Mouse (Mus musculus): Measurements from ENCODE around the gene Tgfb2.
A peak's percentile ranks its signal among the peaks of the same experiment; 100 is the strongest.

Tgfb2 gene

GRCm38 (mm10) chr1:186702391-186703255 is 3.2 kb downstream of the Tgfb2 start:
- DNase-seq (ENCODE audit: low spot score) = peak; percentile 65

GRCm38 (mm10) chr1:186701206-186701905 is 4.4 kb downstream of the Tgfb2 start:
- DNase-seq (ENCODE audit: low spot score) = no peak

GRCm38 (mm10) chr1:186700496-186700895 is 5.3 kb downstream of the Tgfb2 start:
- DNase-seq (ENCODE audit: low spot score) = no peak

GRCm38 (mm10) chr1:186698583-186699338 is 7.0 kb downstream of the Tgfb2 start:
- DNase-seq (ENCODE audit: low spot score) = no peak

- DNase-seq (ENCODE audit: low spot score) = no peak
Observed at GRCm38 (mm10) chr1:186696231-186696630, 9.6 kb downstream of the Tgfb2 start.

- no peak for DNase-seq (ENCODE audit: low spot score)
Observed at GRCm38 (mm10) chr1:186695361-186695760, 10.4 kb downstream of the Tgfb2 start.

GRCm38 (mm10) chr1:186692370-186692769 is 13.4 kb downstream of the Tgfb2 start:
- no peak for DNase-seq (ENCODE audit: low spot score)

- no peak for DNase-seq (ENCODE audit: low spot score)
Observed at GRCm38 (mm10) chr1:186691708-186692107, 14.1 kb downstream of the Tgfb2 start.

- no peak for DNase-seq (ENCODE audit: low spot score)
Observed at GRCm38 (mm10) chr1:186684041-186684440, 21.7 kb downstream of the Tgfb2 start.

GRCm38 (mm10) chr1:186682606-186683005 is 23.2 kb downstream of the Tgfb2 start:
- peak; percentile 48 for DNase-seq (ENCODE audit: low spot score)

- DNase-seq (ENCODE audit: low spot score) = no peak
Observed at GRCm38 (mm10) chr1:186677614-186678013, 28.2 kb downstream of the Tgfb2 start.

GRCm38 (mm10) chr1:186676199-186676598 is 29.6 kb downstream of the Tgfb2 start:
- DNase-seq (ENCODE audit: low spot score) = no peak

- DNase-seq (ENCODE audit: low spot score) = no peak
Observed at GRCm38 (mm10) chr1:186675263-186675662, 30.5 kb downstream of the Tgfb2 start.

- DNase-seq (ENCODE audit: low spot score) = no peak
Observed at GRCm38 (mm10) chr1:186674621-186675020, 31.2 kb downstream of the Tgfb2 start.

- no peak for DNase-seq (ENCODE audit: low spot score)
Observed at GRCm38 (mm10) chr1:186673166-186673565, 32.6 kb downstream of the Tgfb2 start.

GRCm38 (mm10) chr1:186663412-186663811 is 42.4 kb downstream of the Tgfb2 start:
- DNase-seq (ENCODE audit: low spot score) = no peak

- no peak for DNase-seq (ENCODE audit: low spot score)
Observed at GRCm38 (mm10) chr1:186662996-186663395, 42.8 kb downstream of the Tgfb2 start.

GRCm38 (mm10) chr1:186661206-186661921 is 44.4 kb downstream of the Tgfb2 start:
- no peak for DNase-seq (ENCODE audit: low spot score)

GRCm38 (mm10) chr1:186658783-186659182 is 47.0 kb downstream of the Tgfb2 start:
- no peak for DNase-seq (ENCODE audit: low spot score)

GRCm38 (mm10) chr1:186657559-186658219 is 48.1 kb downstream of the Tgfb2 start:
- no peak for DNase-seq (ENCODE audit: low spot score)

- no peak for DNase-seq (ENCODE audit: low spot score)
Observed at GRCm38 (mm10) chr1:186656732-186657329, 49.0 kb downstream of the Tgfb2 start.
